Mouse (Mus musculus) urinary bladder, postnatal 10 days (tissue): Measurements from ENCODE around the gene Masp1.

Experiments
- DNase-seq: peaks from one replicate; pipeline ENCODE4 v3.0.0; 2022; ENCODE audit warnings: low spot score

Gene Masp1

DNA sequence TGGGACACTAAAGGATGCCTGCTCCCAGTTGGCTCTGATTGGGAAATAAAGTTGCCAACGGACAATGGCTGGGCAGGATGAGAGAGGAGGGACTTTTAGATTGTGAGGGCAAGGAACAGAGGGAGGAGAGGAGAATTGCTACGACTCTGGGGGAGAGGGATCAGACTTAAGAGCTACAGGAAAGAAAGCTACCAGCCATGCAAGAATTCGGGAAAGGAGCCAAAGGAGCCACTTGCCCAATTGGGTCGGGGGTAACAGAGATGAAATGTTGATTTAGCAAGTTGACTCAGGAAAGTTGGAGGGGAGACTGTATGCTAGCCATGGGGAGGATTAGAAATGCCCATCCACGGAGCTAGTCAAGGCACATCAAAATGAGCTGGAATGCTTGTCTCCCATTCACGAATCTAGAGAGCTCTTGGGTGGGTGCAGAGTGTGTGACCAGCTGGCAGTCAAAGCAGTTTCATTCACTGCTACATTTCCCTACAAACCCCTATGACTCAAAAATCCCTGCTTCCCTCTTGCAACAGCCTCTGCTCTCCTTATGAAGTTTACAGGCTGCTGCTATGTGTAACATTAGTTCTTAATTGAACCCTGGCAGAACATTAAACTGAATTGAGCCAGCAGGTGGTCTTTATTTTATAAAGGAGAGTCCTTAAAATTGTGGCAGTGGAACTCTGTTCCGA lies 61.6 kb downstream of the Masp1 start:
- no peak for DNase-seq

DNA sequence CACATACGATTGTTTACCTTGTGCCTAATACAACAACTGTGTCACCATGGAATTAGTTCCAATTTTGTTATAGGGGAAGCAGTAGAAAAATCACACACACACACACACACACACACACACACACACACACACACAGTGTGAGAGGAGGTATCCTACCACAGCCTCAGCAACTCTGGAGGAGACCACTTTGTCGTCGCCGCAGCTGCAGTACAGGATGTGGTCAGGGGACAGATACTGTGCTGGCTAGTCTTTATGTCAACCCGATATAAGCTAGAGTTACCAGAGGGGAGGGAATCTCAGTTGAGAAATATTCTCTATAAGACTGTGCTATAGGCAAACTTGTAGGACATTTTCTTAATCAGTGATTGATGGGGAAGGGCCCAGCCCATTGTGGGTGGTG lies 63.3 kb downstream of the Masp1 start:
- DNase-seq: no peak

DNA sequence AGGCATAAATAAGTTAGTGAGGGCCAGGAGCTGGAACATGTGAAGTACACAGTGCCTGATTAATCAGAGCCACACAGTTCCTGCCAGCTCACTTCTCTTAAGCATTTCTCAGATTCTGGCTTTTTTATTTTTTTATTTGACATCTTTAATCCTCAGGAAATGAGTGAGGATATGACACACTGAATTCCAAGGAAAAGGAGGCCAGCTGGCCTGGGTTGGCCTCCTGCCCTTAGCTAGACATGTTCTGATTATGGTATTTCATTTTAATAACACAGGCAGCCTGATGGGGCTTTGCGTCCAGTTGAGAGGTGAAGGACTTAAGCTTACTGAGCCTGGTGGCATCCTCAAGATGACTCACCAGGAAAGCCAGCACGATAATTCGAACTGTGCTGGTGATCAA lies 64.1 kb downstream of the Masp1 start:
- no peak for DNase-seq

DNA sequence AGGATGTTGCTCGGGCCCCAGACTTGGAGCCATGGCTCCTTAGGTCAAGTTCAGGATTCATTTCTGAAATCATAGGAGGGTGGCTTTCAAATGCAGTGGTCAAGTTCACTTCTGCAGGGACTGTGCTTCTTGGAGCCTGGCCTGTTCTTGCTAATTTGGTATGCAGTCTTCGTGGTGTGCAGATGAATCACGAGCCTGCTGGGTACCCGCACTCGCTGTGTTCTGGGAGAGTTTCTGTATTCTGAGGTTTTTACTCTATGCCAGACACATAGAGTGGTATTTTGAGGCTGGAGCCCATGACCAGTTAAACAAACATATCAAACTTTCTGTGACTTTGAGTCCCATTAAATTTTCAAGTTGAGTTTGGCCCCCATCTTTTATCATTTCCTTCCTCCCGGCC lies 66.2 kb downstream of the Masp1 start:
- DNase-seq: no peak

DNA sequence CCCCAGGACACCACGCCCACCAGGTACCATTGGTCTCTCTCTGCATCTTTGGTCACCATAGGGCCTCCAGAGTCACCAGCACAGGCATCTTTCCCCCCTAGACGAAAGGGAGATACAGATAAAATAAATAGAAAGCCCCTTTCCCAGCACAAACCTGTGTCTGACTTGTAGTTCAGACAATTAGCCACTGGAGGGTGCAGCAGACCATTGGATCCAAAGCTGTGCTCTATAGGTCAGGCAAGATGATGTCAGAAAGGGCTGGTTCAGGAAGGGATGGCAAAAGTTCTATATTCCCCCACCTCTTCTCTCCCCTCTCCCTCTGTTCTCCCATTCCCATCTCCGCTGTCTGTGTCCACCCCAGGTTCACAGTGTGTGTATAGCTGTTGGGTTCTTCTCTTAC lies 68.1 kb downstream of the Masp1 start:
- no peak for DNase-seq

DNA sequence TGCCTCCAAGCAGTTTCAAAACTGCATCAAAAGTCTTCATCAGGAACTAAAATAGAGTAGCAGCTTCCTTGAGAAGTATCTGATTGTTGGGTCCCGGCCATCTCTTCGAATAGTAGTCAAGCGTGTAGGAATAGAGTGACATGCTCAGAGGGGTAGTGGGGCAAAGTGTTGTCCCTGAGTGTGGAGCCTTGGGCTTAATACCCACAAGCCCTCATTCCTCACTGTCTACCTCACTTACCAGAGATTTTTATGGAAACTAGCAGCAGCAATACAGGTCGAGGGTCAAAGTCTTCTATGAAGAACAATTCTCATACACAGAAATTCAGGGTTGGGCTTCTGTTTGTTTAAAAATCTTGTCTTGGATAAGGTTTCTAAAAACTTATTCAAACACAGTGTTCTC lies 69.8 kb downstream of the Masp1 start:
- no peak for DNase-seq

DNA sequence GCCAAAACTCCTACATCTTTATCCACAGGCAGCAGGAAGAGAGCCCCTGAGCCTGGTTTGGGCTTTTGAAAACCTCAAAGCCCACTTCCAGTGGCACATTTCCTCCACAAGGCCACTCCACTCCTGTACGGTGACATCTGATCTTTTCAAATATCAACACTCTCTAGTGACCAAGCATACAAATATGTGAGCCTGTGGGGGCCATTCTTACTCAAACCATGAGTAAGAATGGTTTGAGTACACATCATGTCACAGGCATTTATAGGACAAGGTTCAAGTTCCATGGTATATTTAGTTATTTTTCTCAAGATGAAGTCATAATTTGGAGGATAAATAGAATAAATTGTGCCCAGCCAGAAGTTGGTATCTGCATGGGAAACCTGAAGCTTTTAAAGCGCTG lies 70.7 kb downstream of the Masp1 start:
- DNase-seq: no peak

DNA sequence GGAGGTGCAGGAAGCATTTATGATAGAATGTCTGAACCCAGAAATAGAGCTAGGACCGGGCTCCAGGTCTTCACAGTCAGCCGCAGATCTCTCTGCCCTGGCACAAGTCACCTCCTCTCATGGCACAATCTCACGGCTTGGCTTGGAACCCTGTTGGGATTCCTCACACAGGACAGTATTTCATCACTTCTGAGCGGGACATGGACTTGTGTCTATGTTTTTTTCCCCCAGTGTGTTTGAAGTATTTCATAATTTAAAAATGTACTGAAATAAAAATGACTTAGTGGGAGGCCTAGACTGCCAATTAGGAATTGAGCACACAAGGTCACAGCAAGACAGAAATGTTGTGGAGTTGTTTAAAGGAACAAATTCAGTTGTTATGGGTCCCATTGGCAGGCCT lies 76.4 kb downstream of the Masp1 start:
- no peak for DNase-seq

DNA sequence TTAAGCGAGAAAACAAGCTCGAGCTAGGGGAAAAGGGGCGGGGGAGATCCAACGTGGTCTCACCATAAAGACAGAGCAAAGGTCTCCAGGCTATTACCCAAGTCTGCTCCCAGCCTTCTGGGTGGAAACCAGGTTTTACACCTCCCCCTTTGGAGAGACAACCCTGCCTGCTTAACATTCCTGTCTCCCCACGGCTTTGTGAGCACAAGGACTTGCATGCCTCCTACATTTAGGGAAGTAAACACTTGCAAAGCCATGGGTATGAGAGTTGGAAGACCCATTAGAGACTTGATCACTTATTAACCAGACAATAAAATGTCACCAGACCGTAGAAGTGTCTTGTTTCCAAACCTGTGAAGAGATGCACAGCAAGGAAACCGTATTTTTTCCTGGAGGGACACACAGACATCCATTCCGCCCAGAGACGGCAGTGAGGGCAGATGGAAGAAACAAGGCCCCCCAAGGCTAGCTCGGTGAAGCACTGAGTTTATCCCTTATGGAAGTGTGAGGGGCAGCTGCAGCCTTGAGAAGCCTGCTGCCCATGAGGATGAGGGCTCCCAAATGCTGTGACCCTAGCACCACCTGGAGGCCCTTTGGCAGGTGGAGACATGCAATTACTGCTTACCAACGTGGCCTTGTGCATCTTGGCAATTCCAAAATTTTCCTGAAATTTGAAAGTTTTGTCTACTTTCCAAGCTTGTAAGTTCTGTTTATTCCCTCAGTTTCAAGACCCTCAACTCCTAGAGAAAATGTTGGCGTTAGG lies 83.0 kb downstream of the Masp1 start:
- DNase-seq: no peak

DNA sequence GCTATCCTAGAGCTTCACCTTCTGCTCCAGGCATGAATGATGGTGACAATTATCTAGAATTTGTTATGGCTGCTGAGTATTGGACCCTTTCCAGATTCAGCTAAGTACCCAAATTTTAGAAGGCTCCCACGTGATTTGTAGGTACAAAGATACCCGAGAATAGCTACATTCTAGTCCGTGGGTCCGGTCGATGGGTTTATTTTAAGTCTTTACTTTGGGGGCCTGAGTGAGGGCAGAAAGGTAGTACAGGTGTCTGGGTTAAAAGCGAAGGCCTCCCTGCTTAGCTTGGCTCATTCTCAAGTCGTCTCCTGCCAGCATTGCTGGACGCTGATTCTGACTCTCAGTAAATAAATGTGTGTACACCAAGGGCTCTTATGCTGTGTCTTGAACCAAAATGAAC lies 90.6 kb downstream of the Masp1 start:
- no peak for DNase-seq

DNA sequence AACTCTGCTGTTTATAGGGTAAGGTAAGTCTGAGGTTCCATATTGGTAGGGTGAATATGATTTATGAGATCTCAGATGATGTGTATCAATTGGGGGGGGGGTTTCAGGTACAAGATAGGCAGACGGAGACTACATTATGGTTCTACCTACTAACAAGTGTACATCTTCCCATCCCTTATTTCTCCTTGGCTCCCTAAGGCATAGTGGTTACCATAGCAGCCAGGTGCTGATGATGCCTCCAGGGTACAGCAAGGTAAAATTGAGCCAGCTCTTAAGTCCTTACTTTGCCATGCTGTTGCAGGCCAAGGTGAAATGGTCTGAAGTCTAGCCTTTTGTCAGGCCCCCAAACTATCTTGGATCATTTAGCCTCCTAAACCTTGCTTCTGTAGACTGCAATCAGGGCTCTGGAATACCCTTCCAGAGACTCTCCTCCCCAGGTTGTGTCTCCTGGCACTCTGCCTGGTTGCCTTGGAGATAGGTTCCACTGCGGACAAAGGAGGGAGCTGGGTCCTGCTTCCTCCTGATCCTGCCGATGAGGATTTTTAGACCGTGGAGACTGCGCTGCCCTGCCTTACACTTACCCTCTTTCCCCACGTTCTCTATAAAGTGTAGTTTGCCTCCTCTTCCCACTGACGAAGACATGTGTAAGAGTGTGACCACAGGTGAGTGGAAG lies 91.8 kb downstream of the Masp1 start, which contains the start of gene Rtp1:
Gene Rtp1 (plus strand): TSS at position 487 of the 673 bp plus-strand sequence.
- no peak for DNase-seq

DNA sequence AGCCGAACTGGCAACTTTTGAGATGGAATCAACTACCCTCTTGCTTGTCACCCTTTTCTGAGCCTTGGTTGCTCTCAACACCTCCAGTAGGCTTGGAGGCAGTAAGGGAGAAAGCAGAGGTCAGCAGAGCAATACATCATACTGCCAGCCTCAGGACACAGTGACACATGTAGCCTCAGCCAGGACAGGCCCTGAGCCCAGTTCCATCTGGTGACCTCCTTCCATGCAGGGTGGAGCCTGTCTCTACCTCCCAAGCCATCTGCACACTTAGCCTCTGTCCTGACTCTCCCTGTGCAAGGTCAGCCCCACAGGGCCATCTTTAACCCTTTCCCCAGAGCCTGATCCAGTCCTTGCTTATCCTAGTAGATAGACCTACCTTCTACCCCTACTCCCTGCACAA lies 92.9 kb downstream of the Masp1 start:
- no peak for DNase-seq

DNA sequence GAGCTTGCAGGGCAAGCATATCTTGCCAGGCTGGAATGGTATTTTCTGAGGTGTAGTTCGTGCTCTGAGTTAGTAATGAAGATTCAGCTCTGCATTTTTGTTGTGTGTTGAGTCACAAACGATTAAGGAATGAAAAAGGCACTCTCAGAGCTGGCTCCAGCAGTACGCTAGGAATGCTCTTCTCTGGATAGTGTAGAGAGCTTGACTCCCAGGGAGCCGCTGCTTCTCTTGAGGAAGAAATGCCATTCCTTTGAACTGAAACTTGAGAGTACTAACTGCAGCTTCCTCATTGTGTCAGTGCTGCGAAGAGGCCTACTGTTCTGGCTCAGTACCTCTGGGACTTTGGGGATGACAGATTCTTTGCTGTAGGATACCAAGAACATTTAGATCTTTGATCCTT lies 96.8 kb downstream of the Masp1 start:
- no peak for DNase-seq

DNA sequence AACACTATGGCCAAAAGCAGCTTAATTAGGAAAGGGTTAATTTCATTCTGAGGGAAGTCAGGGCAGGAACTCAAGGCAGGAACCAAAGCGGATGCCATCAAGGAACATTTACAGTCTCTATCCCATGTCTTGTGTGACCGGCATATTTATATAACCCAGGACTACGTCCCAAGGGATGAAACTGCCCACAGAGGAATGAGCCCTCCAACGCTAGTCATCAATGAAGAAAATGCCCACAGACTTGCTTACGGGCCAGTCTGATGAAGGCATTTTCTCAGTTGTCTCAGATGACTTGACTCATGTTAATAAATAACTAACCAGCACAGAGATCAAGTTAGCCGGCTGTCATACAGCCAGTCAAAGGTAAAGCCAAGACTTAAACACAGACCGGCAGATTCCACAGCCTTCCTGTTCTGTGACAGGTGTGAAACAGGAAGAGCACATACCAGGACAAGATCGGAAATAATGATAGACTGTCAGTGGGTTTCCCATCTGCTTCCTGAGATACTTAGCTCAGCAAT lies 101.0 kb downstream of the Masp1 start:
- no peak for DNase-seq

DNA sequence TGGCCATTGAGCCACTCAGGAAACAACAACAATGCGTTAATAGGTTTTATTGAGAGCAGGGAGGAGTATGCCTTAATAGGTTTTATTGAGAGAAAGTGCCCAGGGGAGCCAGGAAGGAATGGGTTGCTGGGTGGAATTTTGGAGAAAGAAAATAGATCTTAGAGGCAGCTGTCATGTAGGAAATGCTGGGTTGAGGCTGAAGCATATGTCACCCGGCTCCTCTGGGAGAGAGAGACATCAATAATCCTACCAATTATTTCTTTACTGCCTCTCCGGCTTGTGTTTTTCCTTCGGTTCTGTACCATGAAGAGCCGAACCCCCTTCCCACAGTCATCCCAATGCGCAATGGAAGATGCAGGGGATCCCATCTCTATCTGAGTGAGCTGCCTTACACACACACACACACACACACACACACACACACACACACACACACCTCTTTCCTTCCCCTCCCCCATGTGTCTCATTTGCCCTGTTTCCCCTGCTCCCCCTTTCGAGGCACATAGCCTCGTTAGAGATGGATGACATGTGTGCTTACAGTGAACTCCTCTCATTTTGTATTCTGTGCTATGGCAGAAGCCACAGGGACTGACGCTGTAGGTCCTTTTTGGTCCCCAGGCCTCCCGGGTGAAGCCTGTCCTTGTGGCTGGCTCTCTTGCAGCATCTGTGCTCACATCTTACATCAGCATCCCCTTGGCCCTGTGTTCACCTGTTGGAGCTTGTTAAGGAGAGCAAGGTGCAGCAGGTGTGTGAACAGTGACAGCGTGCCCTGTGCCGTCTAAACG lies 103.0 kb downstream of the Masp1 start:
- DNase-seq: no peak

DNA sequence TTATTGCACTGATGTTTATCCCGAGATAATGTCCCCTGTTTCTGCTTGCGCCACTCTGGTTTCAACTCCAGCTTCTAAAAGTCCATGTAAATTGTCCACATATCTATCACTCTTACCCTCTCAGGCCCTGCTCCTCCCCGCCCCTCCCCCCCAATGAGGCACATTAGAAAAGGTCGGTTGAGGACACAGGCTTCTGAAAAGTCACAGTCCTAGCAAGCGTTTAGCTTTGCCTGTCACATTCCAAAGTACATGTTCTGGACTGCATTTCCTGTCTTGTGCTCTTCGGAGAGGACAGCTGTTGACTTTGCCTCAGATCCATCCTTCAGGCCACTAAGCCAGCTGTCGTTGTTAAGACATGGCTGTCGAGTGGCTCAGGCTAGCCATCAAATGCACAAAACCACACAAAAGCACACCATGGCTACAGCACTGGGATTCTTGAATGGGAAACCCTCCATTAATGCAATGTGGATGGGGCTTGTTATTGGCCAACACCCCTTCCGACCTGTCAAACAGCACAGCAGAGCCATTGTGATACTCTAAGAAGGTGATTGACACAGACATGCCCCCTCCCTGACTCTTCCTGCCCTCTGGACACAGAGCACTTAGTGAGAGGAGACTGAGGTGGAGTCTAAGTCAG lies 103.8 kb downstream of the Masp1 start:
- DNase-seq: no peak

DNA sequence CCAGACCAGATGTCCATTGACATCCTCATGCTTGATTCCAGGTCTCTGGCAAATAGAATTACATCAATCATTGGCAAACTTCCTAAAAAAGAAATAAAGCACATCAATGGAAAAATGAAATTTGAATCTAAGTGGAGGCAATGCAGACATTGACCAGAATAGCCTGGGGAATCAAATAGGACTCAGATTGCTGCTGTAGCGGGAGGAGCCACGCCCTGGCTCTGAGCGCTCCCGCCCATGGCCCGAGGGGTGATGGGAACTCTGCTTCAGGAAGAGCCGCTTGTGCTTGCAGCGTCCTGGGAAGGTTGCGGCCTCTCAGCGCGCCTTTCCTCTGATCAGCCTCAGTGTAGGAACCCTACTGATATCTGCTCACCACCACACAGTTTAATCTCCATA lies 104.4 kb downstream of the Masp1 start:
- DNase-seq: no peak

DNA sequence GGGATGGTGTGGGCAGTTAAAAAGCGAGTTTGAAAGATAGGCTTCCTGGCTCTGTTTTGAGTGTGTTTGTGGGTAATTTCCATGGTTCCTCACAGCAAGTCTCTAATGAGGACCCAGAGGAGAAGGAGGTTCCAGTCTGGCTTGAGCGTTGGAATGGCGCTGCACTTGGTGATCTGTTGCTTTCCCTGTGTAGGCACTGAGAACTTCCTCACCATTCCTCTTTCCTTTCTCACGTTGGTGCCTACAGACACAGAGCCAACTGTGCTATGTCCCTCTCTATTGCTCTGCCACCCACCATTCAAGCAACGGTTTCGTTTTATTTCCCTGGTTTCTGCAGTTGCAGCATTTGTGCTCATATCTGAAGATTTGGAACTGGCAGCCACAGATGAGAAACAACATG lies 107.7 kb downstream of the Masp1 start:
- DNase-seq: no peak

DNA sequence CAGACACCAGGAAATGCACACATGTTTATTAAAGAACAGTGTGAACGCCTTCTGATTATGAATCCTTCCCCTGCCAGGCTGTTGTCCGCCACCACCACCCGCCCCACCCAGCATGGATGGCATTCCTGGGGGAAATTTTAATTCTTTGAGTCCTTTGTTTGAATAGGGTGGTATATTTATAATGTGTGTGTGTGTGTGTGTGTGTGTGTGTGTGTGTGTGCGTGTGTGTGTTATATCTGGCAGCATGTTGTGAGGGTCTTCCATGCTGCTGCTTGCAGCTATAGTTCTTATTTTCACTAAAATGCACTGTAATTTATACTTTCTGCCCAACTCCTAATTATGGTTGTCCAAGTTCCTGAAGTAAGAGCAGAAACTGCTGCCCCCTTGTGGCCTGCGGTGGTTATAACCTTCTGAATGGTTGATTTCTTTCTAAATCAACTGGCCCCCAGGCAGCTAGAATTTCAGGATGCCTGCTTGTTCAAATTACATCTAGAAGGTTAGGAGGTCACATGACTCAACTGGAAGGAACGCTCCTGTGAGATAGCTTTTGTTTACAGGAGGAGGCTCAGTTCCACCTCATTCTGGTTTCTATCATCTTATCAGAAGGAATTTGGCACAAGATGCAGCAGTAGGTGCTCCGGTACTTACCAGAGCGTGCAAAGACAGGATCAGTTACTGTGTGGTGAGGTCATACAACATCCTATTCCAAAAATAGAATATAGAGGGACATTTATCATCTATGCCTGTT lies 117.4 kb downstream of the Masp1 start:
- DNase-seq: peak; percentile 33

DNA sequence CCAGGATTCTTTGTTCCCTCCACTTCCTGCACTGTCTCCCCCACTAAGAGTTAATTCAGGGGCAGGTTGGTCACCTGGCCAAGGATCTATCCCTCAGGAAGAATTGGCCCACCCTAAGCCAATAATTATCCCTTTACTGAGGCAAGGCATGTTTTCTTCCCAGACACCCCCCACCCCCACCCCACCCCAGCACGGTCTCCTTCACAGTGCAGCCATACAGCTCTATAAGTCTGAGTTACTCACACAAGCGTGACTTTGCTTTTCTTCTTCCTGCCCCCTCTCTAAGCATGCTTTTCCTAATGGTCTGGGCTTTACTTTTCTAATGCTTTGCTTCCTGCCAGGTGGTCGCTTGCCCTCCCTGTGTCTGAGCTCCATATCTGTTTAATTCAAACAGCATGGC lies 118.7 kb downstream of the Masp1 start:
- no peak for DNase-seq

DNA sequence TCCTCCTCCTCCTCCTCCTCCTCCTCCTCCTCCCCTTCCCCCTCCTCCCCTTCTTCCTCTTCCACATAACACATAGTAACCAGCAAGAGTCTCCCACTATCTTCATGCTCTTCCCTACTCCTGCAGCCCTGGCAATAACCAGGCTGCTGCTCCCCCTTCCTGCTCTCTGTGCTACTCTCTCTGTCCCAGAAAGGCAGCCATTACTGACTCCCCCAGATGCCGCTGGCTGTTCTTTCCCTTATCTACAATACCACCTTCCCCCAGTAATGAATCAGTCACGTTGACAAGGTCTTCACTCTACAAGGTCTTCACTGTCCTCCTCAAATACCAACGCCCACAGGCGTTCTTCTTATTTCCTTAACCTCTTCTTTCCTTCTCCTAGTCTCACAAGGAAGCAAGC lies 119.2 kb downstream of the Masp1 start:
- DNase-seq: no peak
